Mouse (Mus musculus): ENCODE results near the gene Plrg1.

GRCm38 (mm10) chr3:83016236-83016635, 39.1 kb upstream of the Plrg1 start:
- no peak for TF ChIP-seq POLR2A (IDR thresholded peaks at IDR 0.05; ENCODE audit: insufficient read length, low read depth)
- TF ChIP-seq E2F4 (IDR thresholded peaks at IDR 0.05; ENCODE audit: insufficient read depth): no peak
- TF ChIP-seq MYOG (IDR thresholded peaks at IDR 0.05; ENCODE audit: control insufficient read depth in 1 of 3, insufficient read depth in 1 of 3, insufficient read length in 2 of 3, low read depth in 2 of 3): no peak
- TF ChIP-seq REST (IDR thresholded peaks at IDR 0.05; ENCODE audit: insufficient read depth, insufficient read length): no peak
- no peak for TF ChIP-seq TCF12 (IDR thresholded peaks at IDR 0.05; ENCODE audit: insufficient read depth, poor library complexity, severe bottlenecking)
- TF ChIP-seq CEBPB (IDR thresholded peaks at IDR 0.05; ENCODE audit: insufficient read depth, poor library complexity, severe bottlenecking): no peak
- no peak for TF ChIP-seq POLR2AphosphoS2 (IDR thresholded peaks at IDR 0.05; ENCODE audit: insufficient read length, low read depth)
- TF ChIP-seq MAX (IDR thresholded peaks at IDR 0.05; ENCODE audit: low read depth): no peak
